In the genomic region with DNA sequence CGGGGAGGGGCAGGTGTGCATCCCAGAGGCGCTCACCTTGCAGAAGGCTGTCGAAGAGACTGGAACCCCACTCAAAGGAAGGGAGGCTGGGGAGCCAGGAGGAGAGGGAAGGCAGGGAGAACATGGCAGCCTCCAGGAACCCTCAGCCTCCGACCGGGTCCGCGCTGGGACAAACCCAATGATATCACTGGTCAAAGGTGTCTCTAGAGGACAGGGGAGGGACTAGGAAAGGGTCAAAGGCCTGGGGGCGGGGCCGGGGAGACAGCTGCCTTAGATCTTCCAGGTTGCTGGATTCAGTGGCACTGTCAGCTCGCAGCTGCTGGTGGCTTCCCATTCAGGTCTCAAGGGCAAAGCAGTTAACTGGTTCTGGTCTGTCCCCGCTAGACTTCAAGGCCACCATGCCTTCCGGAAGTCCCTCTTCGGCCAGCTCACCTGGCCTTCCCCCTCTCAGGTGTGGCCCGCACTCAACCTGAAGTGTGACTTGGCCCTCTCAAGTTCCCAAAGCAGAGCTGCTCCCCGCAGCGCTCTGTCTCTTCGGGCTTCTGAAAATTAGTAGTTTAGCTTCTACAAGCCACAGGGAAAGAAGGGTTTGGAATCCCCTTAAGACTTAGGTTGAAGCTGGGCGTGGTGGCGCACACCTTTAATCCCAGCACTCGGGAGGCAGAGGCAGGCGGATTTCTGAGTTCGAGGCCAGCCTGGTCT, we compare ENCODE assay signal across 7 mouse cellular contexts. TPM values are rescaled to one million over a fixed set of nuclear protein-coding genes. Genes with fewer than 3 reads are reported as not detected.
DNase-seq lines count a peak whose midpoint lies in the region; ATAC-seq and TF ChIP-seq lines count a peak whose summit lies in the region.

No protein-coding gene starts in this region.

- H3K4me3 ChIP-seq in CH12.LX (replicated peaks in 1 of 3; ENCODE audit: low read depth in 2 of 3, low read length in 2 of 3, poor library complexity in 1 of 3): peak overlapping the region; percentile 45 to 66 (median 53)
- H3K4me3 ChIP-seq in bone marrow, adult 2 months (replicated peaks; ENCODE audit: control insufficient read depth, low read depth, low read length): peak overlapping the region; percentile 20
- peak overlapping the region; percentile 16; the same call in 1 of the 2 replicates for H3K4me3 ChIP-seq in hindbrain, embryonic 12.5 days
- H3K4me3 ChIP-seq in limb, embryonic 14.5 days (replicated peaks; ENCODE audit: low read length): peak overlapping the region; percentile 24
- H3K4me3 ChIP-seq in midbrain, embryonic 14.5 days (replicated peaks; ENCODE audit: low read depth, low read length): no peak overlapping the region

- TF ChIP-seq RAD21 in CH12.LX (IDR thresholded peaks at IDR 0.05; ENCODE audit: low read depth, low read length): no peak

- TF ChIP-seq CTCF in CH12.LX (conservative IDR thresholded peaks at IDR 0.05 in 1 of 2, IDR thresholded peaks at IDR 0.05 in 1 of 2; ENCODE audit: low read depth in 2 of 2, low read length in 2 of 2): no peak
- no peak for TF ChIP-seq CTCF in bone marrow, adult 2 months (IDR thresholded peaks at IDR 0.05; ENCODE audit: control insufficient read depth, insufficient read depth, low read length)

- 0 out of 2 replicates have a peak, but pooled peaks have one; percentile 49 for TF ChIP-seq POLR2A in CH12.LX (IDR thresholded peaks at IDR 0.05; ENCODE audit: low read depth, low read length)
- no peak for TF ChIP-seq POLR2A in bone marrow, adult 2 months (IDR thresholded peaks at IDR 0.05; ENCODE audit: borderline replicate concordance, control insufficient read depth, low read depth, low read length)
- no peak for TF ChIP-seq POLR2A in limb, embryonic 14.5 days (IDR thresholded peaks at IDR 0.05; ENCODE audit: borderline replicate concordance, extremely low read depth, insufficient read depth, insufficient read length)

- in situ Hi-C loops in CH12.LX (cut with MboI; ENCODE audit: low pct_ligation_motif_present, low pct_unique_long_range_greater_than_20kb, low sequenced_read_pairs): loop anchor here (10.0 kb wide), 2 partner anchors 227 to 337 kb away; partner anchors contain the start of gene Ctrc

- intact Hi-C loops in left cerebral cortex, postnatal 14 days (cut with DNase I): no loop called here

- WGBS in bone marrow, adult 2 months: 11% methylated on average over 22 of the region's 22 CpGs
- WGBS in hindbrain, embryonic 12.5 days: 13% methylated on average over 22 of the region's 22 CpGs
- WGBS in limb, embryonic 14.5 days: 11% methylated on average over 22 of the region's 22 CpGs
- WGBS in midbrain, embryonic 14.5 days: 15% methylated on average over 20 of the region's 22 CpGs

- H3K27me3 ChIP-seq in CH12.LX (replicated peaks): no peaks in the 10 kb centered on the region
- peaks cover 8% of the 10 kb centered on the region; the same call in 1 of the 2 replicates for H3K27me3 ChIP-seq in hindbrain, embryonic 12.5 days
- H3K27me3 ChIP-seq in limb, embryonic 14.5 days (ENCODE audit: control insufficient read depth, insufficient read depth, low read length): no peaks in the 10 kb centered on the region
- H3K27me3 ChIP-seq in midbrain, embryonic 14.5 days (ENCODE audit: control insufficient read depth, insufficient read depth, low read length): no peaks in the 10 kb centered on the region

- peaks cover 0 to 23% of the 10 kb centered on the region in 2 experiments for H3K36me3 ChIP-seq in CH12.LX (replicated peaks in 1 of 2; ENCODE audit: control insufficient read depth in 1 of 2, insufficient read depth in 1 of 2, low read length in 1 of 2)
- H3K36me3 ChIP-seq in hindbrain, embryonic 12.5 days: no peaks in the 10 kb centered on the region
- H3K36me3 ChIP-seq in limb, embryonic 14.5 days (ENCODE audit: control insufficient read depth, insufficient read depth, low read length): no peaks in the 10 kb centered on the region
- no peaks in the 10 kb centered on the region for H3K36me3 ChIP-seq in midbrain, embryonic 14.5 days (ENCODE audit: control insufficient read depth, insufficient read depth, low read length)

- H3K4me2 ChIP-seq in CH12.LX (ENCODE audit: insufficient read depth, low read depth, poor library complexity, severe bottlenecking): peak overlapping the region; percentile 73
- H3K4me2 ChIP-seq in hindbrain, embryonic 12.5 days (replicated peaks): peak overlapping the region; percentile 46
- H3K4me2 ChIP-seq in limb, embryonic 14.5 days (replicated peaks; ENCODE audit: low read depth, low read length, severe bottlenecking): peak overlapping the region; percentile 44
- peak overlapping the region; percentile 35 for H3K4me2 ChIP-seq in midbrain, embryonic 14.5 days (ENCODE audit: low read length)

- peak; percentile 33; the same call in 1 of the 2 replicates for ATAC-seq in hindbrain, embryonic 12.5 days (ENCODE audit: low FRiP score)
- no peak for ATAC-seq in limb, embryonic 14.5 days (ENCODE audit: low FRiP score, low read depth)
- ATAC-seq in midbrain, embryonic 14.5 days (ENCODE audit: low FRiP score, low TSS enrichment): no peak

- H3K4me1 ChIP-seq in CH12.LX (ENCODE audit: control insufficient read depth in 1 of 2, insufficient read depth in 2 of 2): peaks cover 16 to 54% of the 10 kb centered on the region in 2 experiments
- H3K4me1 ChIP-seq in bone marrow, adult 2 months (ENCODE audit: control insufficient read depth, insufficient read depth, low read length): peaks cover 2% of the 10 kb centered on the region; the same call in 1 of the 2 replicates
- peaks cover 7% of the 10 kb centered on the region for H3K4me1 ChIP-seq in hindbrain, embryonic 12.5 days
- H3K4me1 ChIP-seq in limb, embryonic 14.5 days (ENCODE audit: control insufficient read depth, insufficient read depth, low read length): 0 out of 2 replicates have a peak, but pooled peaks cover 6% of the 10 kb centered on the region
- H3K4me1 ChIP-seq in midbrain, embryonic 14.5 days (ENCODE audit: control insufficient read depth, insufficient read depth, low read length): peaks cover 5% of the 10 kb centered on the region; the same call in 1 of the 2 replicates

- H3K9me3 ChIP-seq in CH12.LX (replicated peaks; ENCODE audit: low read length): no peaks in the 10 kb centered on the region
- H3K9me3 ChIP-seq in hindbrain, embryonic 12.5 days (replicated peaks): no peaks in the 10 kb centered on the region
- no peaks in the 10 kb centered on the region for H3K9me3 ChIP-seq in limb, embryonic 14.5 days (ENCODE audit: control insufficient read depth, low read length)
- H3K9me3 ChIP-seq in midbrain, embryonic 14.5 days (ENCODE audit: control insufficient read depth, low read length): no peaks in the 10 kb centered on the region

- no peak for DNase-seq in CH12.LX (ENCODE audit: extremely low read depth)
- no peak for DNase-seq in limb, embryonic 14.5 days (ENCODE audit: low spot score)
- DNase-seq in midbrain, embryonic 14.5 days: peak; percentile 19
- DNase-seq in layer of hippocampus, adult 8-10 months (ENCODE audit: low spot score in 2 of 2): no peak
- DNase-seq in left cerebral cortex, postnatal 14 days (ENCODE audit: low spot score in 2 of 2): no peak

- dilution Hi-C loops in CH12.LX (cut with MboI; ENCODE audit: extremely low pct_ligation_motif_present, extremely low pct_unique_long_range_greater_than_20kb, low sequenced_read_pairs): no loop called here

- peak overlapping the region; percentile 29 for H3K9ac ChIP-seq in CH12.LX (ENCODE audit: insufficient read depth, low read depth)
- 0 out of 2 replicates have a peak overlapping the region, but pooled peaks have one; percentile 18 for H3K9ac ChIP-seq in hindbrain, embryonic 12.5 days
- H3K9ac ChIP-seq in limb, embryonic 14.5 days (ENCODE audit: low read depth, low read length, severe bottlenecking): peak overlapping the region; percentile 34; the same call in 1 of the 2 replicates
- H3K9ac ChIP-seq in midbrain, embryonic 14.5 days (replicated peaks; ENCODE audit: low read length): no peak overlapping the region

- H3K27ac ChIP-seq in CH12.LX (ENCODE audit: insufficient read depth, low read depth): no peak overlapping the region
- no peak overlapping the region for H3K27ac ChIP-seq in bone marrow, adult 2 months (ENCODE audit: control insufficient read depth, insufficient read depth, low read depth, low read length, poor library complexity)
- H3K27ac ChIP-seq in hindbrain, embryonic 12.5 days: no peak overlapping the region
- H3K27ac ChIP-seq in limb, embryonic 14.5 days (replicated peaks; ENCODE audit: low read depth, low read length): no peak overlapping the region
- no peak overlapping the region for H3K27ac ChIP-seq in midbrain, embryonic 14.5 days (replicated peaks; ENCODE audit: low read depth, low read length)

- TF ChIP-seq EP300 in CH12.LX (IDR thresholded peaks at IDR 0.05; ENCODE audit: low read length): no peak

- H3K79me2 ChIP-seq in CH12.LX (replicated peaks; ENCODE audit: control insufficient read depth, extremely low read depth, insufficient read depth, poor library complexity, severe bottlenecking): no peaks in the 10 kb centered on the region

RNA-seq across cellular contexts. Expression of gene Tmem82, which starts 0.4 kb away (rescaled TPM):
- total RNA-seq in CH12.LX (2012; rRNA removed): 3.8 and 5.2 TPM in 2 replicates
- 0.58 and 0.68 TPM in 2 replicates for total RNA-seq in CH12.LX (2014; rRNA removed)
- 2.7 TPM in 2 replicates for polyA plus RNA-seq in CH12.LX (2012; ENCODE audit: insufficient read length, low read depth)
- polyA plus RNA-seq in bone marrow, adult 2 months (2011; ENCODE audit: insufficient read depth, insufficient read length, low replicate concordance, missing spikeins): 0.57 and 1.8 TPM in 2 replicates
- polyA plus RNA-seq in hindbrain, embryonic 12.5 days (2016; fragmentation: Nextera tagmentation; extraction: Ambion mirVana): 0.29 and 0.50 TPM in 2 replicates
- polyA plus RNA-seq in limb, embryonic 14.5 days (2012; rRNA removed): 0.49 and 0.54 TPM in 2 replicates
- 0.21 TPM in 1 of 2 replicates, not detected in the other for polyA plus RNA-seq in limb, embryonic 14.5 days (2014; fragmentation: Nextera tagmentation; extraction: Ambion mirVana)
- 0.08 and 0.16 TPM in 2 replicates for polyA plus RNA-seq in midbrain, embryonic 14.5 days (2014; fragmentation: Nextera tagmentation; extraction: Ambion mirVana)
- under 1 TPM; 0.47 to 0.87 (median 0.54) TPM for total RNA-seq in layer of hippocampus, adult 8-10 months (2022)
- under 1 TPM; 0.76 to 0.97 TPM for total RNA-seq in left cerebral cortex, postnatal 14 days (2021)

RNA-seq across cellular contexts. Expression of gene Slc25a34, which starts 5.6 kb away (rescaled TPM):
- total RNA-seq in CH12.LX (2012; rRNA removed) (0.63 and 0.64 TPM in 2 replicates), CH12.LX (2014; rRNA removed) (0.23 and 0.41 TPM in 2 replicates)
- 1.2 and 1.7 TPM in 2 replicates for polyA plus RNA-seq in CH12.LX (2012; ENCODE audit: insufficient read length, low read depth)
- 5.6 and 5.8 TPM in 2 replicates for polyA plus RNA-seq in bone marrow, adult 2 months (2011; ENCODE audit: insufficient read depth, insufficient read length, low replicate concordance, missing spikeins)
- not detected in 2 replicates for polyA plus RNA-seq in hindbrain, embryonic 12.5 days (2016; fragmentation: Nextera tagmentation; extraction: Ambion mirVana)
- polyA plus RNA-seq in limb, embryonic 14.5 days (2012; rRNA removed): 0.16 and 0.26 TPM in 2 replicates
- not detected in 2 replicates for polyA plus RNA-seq in limb, embryonic 14.5 days (2014; fragmentation: Nextera tagmentation; extraction: Ambion mirVana)
- polyA plus RNA-seq in midbrain, embryonic 14.5 days (2014; fragmentation: Nextera tagmentation; extraction: Ambion mirVana): 0.11 TPM in 1 of 2 replicates, not detected in the other
- 1 to 10 TPM; 2.9 to 4.5 (median 3.8) TPM for total RNA-seq in layer of hippocampus, adult 8-10 months (2022)
- total RNA-seq in left cerebral cortex, postnatal 14 days (2021): 1 to 10 TPM; 2.7 to 2.9 TPM

RNA-seq across cellular contexts. Expression of gene Fblim1, which starts 12.1 kb away (rescaled TPM):
- total RNA-seq in CH12.LX (2012; rRNA removed) (0.17 TPM in 2 replicates), CH12.LX (2014; rRNA removed) (0.07 and 0.09 TPM in 2 replicates)
- 0.97 and 1.2 TPM in 2 replicates for polyA plus RNA-seq in CH12.LX (2012; ENCODE audit: insufficient read length, low read depth)
- 1.2 and 9.3 TPM in 2 replicates for polyA plus RNA-seq in bone marrow, adult 2 months (2011; ENCODE audit: insufficient read depth, insufficient read length, low replicate concordance, missing spikeins)
- 49.1 and 57.9 TPM in 2 replicates for polyA plus RNA-seq in hindbrain, embryonic 12.5 days (2016; fragmentation: Nextera tagmentation; extraction: Ambion mirVana)
- 52.2 and 59.7 TPM in 2 replicates for polyA plus RNA-seq in limb, embryonic 14.5 days (2012; rRNA removed)
- polyA plus RNA-seq in limb, embryonic 14.5 days (2014; fragmentation: Nextera tagmentation; extraction: Ambion mirVana): 33.7 and 43.2 TPM in 2 replicates
- polyA plus RNA-seq in midbrain, embryonic 14.5 days (2014; fragmentation: Nextera tagmentation; extraction: Ambion mirVana): 32.6 and 34.2 TPM in 2 replicates
- 1 to 10 TPM in 2 of 4 experiments, under 1 TPM in 2; 0.39 to 4.4 (median 1.9) TPM for total RNA-seq in layer of hippocampus, adult 8-10 months (2022)
- 1 to 10 TPM; 1.2 to 1.3 TPM for total RNA-seq in left cerebral cortex, postnatal 14 days (2021)

RNA-seq across cellular contexts. Expression of gene Plekhm2, which starts 46.7 kb away (rescaled TPM):
- total RNA-seq in CH12.LX (2012; rRNA removed) (12.3 and 13.7 TPM in 2 replicates), CH12.LX (2014; rRNA removed) (12.4 and 12.7 TPM in 2 replicates)
- polyA plus RNA-seq in CH12.LX (2012; ENCODE audit: insufficient read length, low read depth): 22.0 and 28.2 TPM in 2 replicates
- 16.5 and 24.5 TPM in 2 replicates for polyA plus RNA-seq in bone marrow, adult 2 months (2011; ENCODE audit: insufficient read depth, insufficient read length, low replicate concordance, missing spikeins)
- 6.3 and 7.6 TPM in 2 replicates for polyA plus RNA-seq in hindbrain, embryonic 12.5 days (2016; fragmentation: Nextera tagmentation; extraction: Ambion mirVana)
- 51.8 and 67.8 TPM in 2 replicates for polyA plus RNA-seq in limb, embryonic 14.5 days (2012; rRNA removed)
- 4.9 and 6.4 TPM in 2 replicates for polyA plus RNA-seq in limb, embryonic 14.5 days (2014; fragmentation: Nextera tagmentation; extraction: Ambion mirVana)
- 5.1 and 8.4 TPM in 2 replicates for polyA plus RNA-seq in midbrain, embryonic 14.5 days (2014; fragmentation: Nextera tagmentation; extraction: Ambion mirVana)
- 10 to 100 TPM; 89.6 to 98.5 (median 95.2) TPM for total RNA-seq in layer of hippocampus, adult 8-10 months (2022)
- 10 to 100 TPM; 57.6 to 57.9 TPM for total RNA-seq in left cerebral cortex, postnatal 14 days (2021)
